Mouse (Mus musculus): ENCODE data around the gene Hnf1a. TPM values are rescaled to one million over a fixed set of nuclear protein-coding genes. Genes with fewer than 3 reads are reported as not detected.

Gene Hnf1a
- polyA plus RNA-seq, 1 experiment from 2014 or later: not detected

GRCm38 (mm10) chr5:114915854-114916253 lies 55.0 kb downstream of the Hnf1a start:
- no peak for ATAC-seq (ENCODE audit: insufficient number of reproducible peaks, low FRiP score, low TSS enrichment, low read depth)
- Histone ChIP-seq H3K4me1 (ENCODE audit: control insufficient read depth, insufficient read depth, low read length) (no peaks in the 10 kb centered on the region), H3K4me2 (ENCODE audit: low read depth, severe bottlenecking) (no peak overlapping the region), H3K9ac (ENCODE audit: low read length) (no peak overlapping the region), H3K4me3 (ENCODE audit: low read depth, low read length) (no peak overlapping the region), H3K27me3 (ENCODE audit: control insufficient read depth, insufficient read depth, low read length) (no peaks in the 10 kb centered on the region), H3K9me3 (ENCODE audit: control insufficient read depth, low read length) (no peaks in the 10 kb centered on the region), H3K36me3 (ENCODE audit: control insufficient read depth, insufficient read depth, low read length) (no peaks in the 10 kb centered on the region), H3K27ac (replicated peaks; ENCODE audit: low read depth, low read length) (no peak overlapping the region)
- no peak for DNase-seq (ENCODE audit: low spot score)
- 91% methylated on average over 5 of the region's 5 CpGs for WGBS

GRCm38 (mm10) chr5:114914855-114915254 lies 56.0 kb downstream of the Hnf1a start:
- Histone ChIP-seq H3K9me3 (ENCODE audit: control insufficient read depth, low read length) (no peaks in the 10 kb centered on the region), H3K36me3 (ENCODE audit: control insufficient read depth, insufficient read depth, low read length) (no peaks in the 10 kb centered on the region), H3K4me2 (ENCODE audit: low read depth, severe bottlenecking) (no peak overlapping the region), H3K4me1 (ENCODE audit: control insufficient read depth, insufficient read depth, low read length) (no peaks in the 10 kb centered on the region), H3K9ac (ENCODE audit: low read length) (no peak overlapping the region), H3K4me3 (ENCODE audit: low read depth, low read length) (no peak overlapping the region), H3K27me3 (ENCODE audit: control insufficient read depth, insufficient read depth, low read length) (no peaks in the 10 kb centered on the region), H3K27ac (replicated peaks; ENCODE audit: low read depth, low read length) (no peak overlapping the region)
- 66% methylated on average over 8 of the region's 8 CpGs for WGBS
- ATAC-seq (ENCODE audit: insufficient number of reproducible peaks, low FRiP score, low TSS enrichment, low read depth) (no peak), DNase-seq (ENCODE audit: low spot score) (no peak)

- H3K36me3 ChIP-seq (ENCODE audit: control insufficient read depth, insufficient read depth, low read length): no peaks in the 10 kb centered on the region
- H3K27ac ChIP-seq (replicated peaks; ENCODE audit: low read depth, low read length): no peak overlapping the region
- H3K9ac ChIP-seq (ENCODE audit: low read length): no peak overlapping the region
- no peaks in the 10 kb centered on the region for H3K9me3 ChIP-seq (ENCODE audit: control insufficient read depth, low read length)
- no peak for ATAC-seq (ENCODE audit: insufficient number of reproducible peaks, low FRiP score, low TSS enrichment, low read depth)
- no peak overlapping the region for H3K4me3 ChIP-seq (ENCODE audit: low read depth, low read length)
- H3K4me2 ChIP-seq (ENCODE audit: low read depth, severe bottlenecking): no peak overlapping the region
- H3K4me1 ChIP-seq (ENCODE audit: control insufficient read depth, insufficient read depth, low read length): no peaks in the 10 kb centered on the region
- 76% methylated on average over 4 of the region's 4 CpGs for WGBS
- no peak for DNase-seq (ENCODE audit: low spot score)
- no peaks in the 10 kb centered on the region for H3K27me3 ChIP-seq (ENCODE audit: control insufficient read depth, insufficient read depth, low read length)
These were observed 57.2 kb downstream of the Hnf1a start for GRCm38 (mm10) chr5:114913686-114914085.

GRCm38 (mm10) chr5:114908598-114909305 lies 62.1 kb downstream of the Hnf1a start:
- no peak for ATAC-seq (ENCODE audit: insufficient number of reproducible peaks, low FRiP score, low TSS enrichment, low read depth)
- WGBS: 54% methylated on average over 13 of the region's 13 CpGs
- Histone ChIP-seq H3K9ac (ENCODE audit: low read length) (no peak overlapping the region), H3K27me3 (ENCODE audit: control insufficient read depth, insufficient read depth, low read length) (no peaks in the 10 kb centered on the region), H3K36me3 (ENCODE audit: control insufficient read depth, insufficient read depth, low read length) (no peaks in the 10 kb centered on the region), H3K4me1 (ENCODE audit: control insufficient read depth, insufficient read depth, low read length) (no peaks in the 10 kb centered on the region), H3K4me3 (ENCODE audit: low read depth, low read length) (no peak overlapping the region), H3K27ac (replicated peaks; ENCODE audit: low read depth, low read length) (no peak overlapping the region), H3K9me3 (ENCODE audit: control insufficient read depth, low read length) (no peaks in the 10 kb centered on the region), H3K4me2 (ENCODE audit: low read depth, severe bottlenecking) (no peak overlapping the region)
- peak; percentile 30 for DNase-seq (ENCODE audit: low spot score)

- WGBS: 33% methylated on average over 1 of the region's 1 CpGs
- Histone ChIP-seq H3K27ac (replicated peaks; ENCODE audit: low read depth, low read length) (no peak overlapping the region), H3K27me3 (ENCODE audit: control insufficient read depth, insufficient read depth, low read length) (no peaks in the 10 kb centered on the region), H3K36me3 (ENCODE audit: control insufficient read depth, insufficient read depth, low read length) (no peaks in the 10 kb centered on the region), H3K4me3 (ENCODE audit: low read depth, low read length) (no peak overlapping the region), H3K9ac (ENCODE audit: low read length) (no peak overlapping the region), H3K4me1 (ENCODE audit: control insufficient read depth, insufficient read depth, low read length) (peaks cover 1% of the 10 kb centered on the region), H3K4me2 (ENCODE audit: low read depth, severe bottlenecking) (no peak overlapping the region), H3K9me3 (ENCODE audit: control insufficient read depth, low read length) (no peaks in the 10 kb centered on the region)
- DNase-seq (ENCODE audit: low spot score) (peak; percentile 68), ATAC-seq (ENCODE audit: insufficient number of reproducible peaks, low FRiP score, low TSS enrichment, low read depth) (no peak)
These were observed 68.5 kb downstream of the Hnf1a start for GRCm38 (mm10) chr5:114902413-114902812.

Other genes starting within 250 kb of the Hnf1a start
- gene Ankrd13a, start 196.4 kb downstream of the Hnf1a start, polyA plus RNA-seq (2014; fragmentation: Nextera tagmentation; extraction: Ambion mirVana): 49.4 and 54.2 TPM in 2 replicates
- 35.2 and 39.1 TPM in 2 replicates for gene Git2, start 195.6 kb downstream of the Hnf1a start, polyA plus RNA-seq (2014; fragmentation: Nextera tagmentation; extraction: Ambion mirVana)
- 91.5 and 93.4 TPM in 2 replicates for gene 1500011B03Rik, start 147.6 kb downstream of the Hnf1a start, polyA plus RNA-seq (2014; fragmentation: Nextera tagmentation; extraction: Ambion mirVana)
- gene 4930519G04Rik, start 117.4 kb downstream of the Hnf1a start, polyA plus RNA-seq (2014; fragmentation: Nextera tagmentation; extraction: Ambion mirVana): not detected in 2 replicates
- gene Gm9936, start 112.4 kb downstream of the Hnf1a start, polyA plus RNA-seq (2014; fragmentation: Nextera tagmentation; extraction: Ambion mirVana): 0.07 TPM in 1 of 2 replicates, not detected in the other
- 1.6 and 1.8 TPM in 2 replicates for gene Oasl2, start 74.2 kb downstream of the Hnf1a start, polyA plus RNA-seq (2014; fragmentation: Nextera tagmentation; extraction: Ambion mirVana)
- 0.54 and 0.59 TPM in 2 replicates for gene Oasl1, start 47.9 kb downstream of the Hnf1a start, polyA plus RNA-seq (2014; fragmentation: Nextera tagmentation; extraction: Ambion mirVana)
- 55.2 and 56.8 TPM in 2 replicates for gene 2210016L21Rik, start 28.9 kb downstream of the Hnf1a start, polyA plus RNA-seq (2014; fragmentation: Nextera tagmentation; extraction: Ambion mirVana)
- 30.9 and 43.5 TPM in 2 replicates for gene Sppl3, start 40.0 kb upstream of the Hnf1a start, polyA plus RNA-seq (2014; fragmentation: Nextera tagmentation; extraction: Ambion mirVana)
- 36.5 and 39.5 TPM in 2 replicates for gene Gm10401, start 127.2 kb upstream of the Hnf1a start, polyA plus RNA-seq (2014; fragmentation: Nextera tagmentation; extraction: Ambion mirVana)
- 41.5 and 49.3 TPM in 2 replicates for gene Acads, start 148.3 kb upstream of the Hnf1a start, polyA plus RNA-seq (2014; fragmentation: Nextera tagmentation; extraction: Ambion mirVana)
- 65.3 and 65.4 TPM in 2 replicates for gene Unc119b, start 163.9 kb upstream of the Hnf1a start, polyA plus RNA-seq (2014; fragmentation: Nextera tagmentation; extraction: Ambion mirVana)
- gene Mlec, start 187.1 kb upstream of the Hnf1a start, polyA plus RNA-seq (2014; fragmentation: Nextera tagmentation; extraction: Ambion mirVana): 51.5 and 58.8 TPM in 2 replicates
- gene Cabp1, start 223.3 kb upstream of the Hnf1a start, polyA plus RNA-seq (2014; fragmentation: Nextera tagmentation; extraction: Ambion mirVana): 1.2 and 1.9 TPM in 2 replicates

All from limb, embryonic 11.5 days (tissue).